Comparison of ENCODE assay signal across 22 mouse cellular contexts in the genomic region with DNA sequence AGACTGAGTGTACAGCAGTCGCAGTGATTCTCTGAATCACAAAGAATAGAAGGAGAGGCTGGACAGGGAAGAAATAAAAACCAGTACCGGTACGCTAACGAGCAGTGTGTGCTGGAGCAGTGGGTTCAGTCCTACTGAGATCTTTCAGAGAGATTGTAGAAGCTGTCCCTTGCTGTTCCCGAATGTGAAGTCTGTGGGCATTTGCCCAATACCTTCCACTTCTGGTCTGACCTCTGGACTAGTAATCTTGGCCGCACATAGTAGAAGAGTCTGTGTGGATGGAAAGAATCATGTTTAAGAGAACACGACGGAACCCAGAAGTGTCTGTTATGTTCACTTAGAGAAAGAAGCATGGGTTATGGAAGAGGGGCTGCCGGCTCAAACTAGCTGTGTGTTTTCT.
"Had no signal": no experiment of that assay in that cellular context is flagged by ENCODE, and none has a peak within 500 bp of the region (broad histone marks: within the 10 kb centered on the region; RNA-seq: fewer than 3 reads in every experiment).

No protein-coding gene starts in this region.

- H3K4me1 ChIP-seq: intestine, embryonic 15.5 days; kidney, embryonic 15.5 days; limb, embryonic 13.5 days; limb, embryonic 15.5 days had no signal

- H3K9me3 ChIP-seq: heart, embryonic 12.5 days; hindbrain, embryonic 10.5 days; hindbrain, embryonic 12.5 days; intestine, embryonic 15.5 days; kidney, embryonic 15.5 days; limb, embryonic 13.5 days; limb, embryonic 15.5 days; liver, embryonic 13.5 days had no signal

- H3K4me3 ChIP-seq: gastrocnemius, adult 2 months; heart, adult 2 months; heart, embryonic 12.5 days; hindbrain, embryonic 10.5 days; hindbrain, embryonic 12.5 days; intestine, embryonic 15.5 days; kidney, embryonic 15.5 days; limb, embryonic 13.5 days; limb, embryonic 15.5 days; liver, embryonic 13.5 days had no signal

- ATAC-seq: hindbrain, embryonic 16.5 days; inflammation-experienced regulatory T-cells, adult 6 months had no signal

- H3K9ac ChIP-seq: heart, embryonic 12.5 days; hindbrain, embryonic 12.5 days; hindbrain, embryonic 14.5 days; intestine, embryonic 15.5 days; kidney, embryonic 15.5 days; limb, embryonic 13.5 days; limb, embryonic 15.5 days; liver, embryonic 13.5 days had no signal

- H3K27ac ChIP-seq: gastrocnemius, adult 2 months; heart, adult 2 months; hindbrain, embryonic 10.5 days; hindbrain, embryonic 12.5 days; hindbrain, embryonic 14.5 days; intestine, embryonic 15.5 days; kidney, embryonic 15.5 days; kidney, postnatal 0 days; limb, embryonic 13.5 days; limb, embryonic 15.5 days; liver, embryonic 13.5 days had no signal

- H3K36me3 ChIP-seq: heart, embryonic 12.5 days; hindbrain, embryonic 10.5 days; hindbrain, embryonic 12.5 days; intestine, embryonic 15.5 days; kidney, embryonic 15.5 days; limb, embryonic 13.5 days; limb, embryonic 15.5 days; liver, embryonic 13.5 days had no signal

- DNase-seq: gastrocnemius, postnatal 10 days; gastrocnemius, postnatal 25 days; heart, postnatal 10 days; heart, postnatal 4 days; kidney, postnatal 14 days; layer of hippocampus, adult 9-11 months; layer of hippocampus, postnatal 36 days; left cerebral cortex, postnatal 4 days; liver, embryonic 13.5 days had no signal

- H3K4me2 ChIP-seq: hindbrain, embryonic 12.5 days; hindbrain, embryonic 14.5 days; kidney, embryonic 15.5 days; limb, embryonic 15.5 days; liver, embryonic 13.5 days had no signal

- H3K27me3 ChIP-seq: hindbrain, embryonic 12.5 days; intestine, embryonic 15.5 days; kidney, embryonic 15.5 days; limb, embryonic 13.5 days; limb, embryonic 15.5 days; liver, embryonic 13.5 days had no signal
